In genomic region chr4:57428317-57428716, GRCm38 (mm10) we compare ENCODE assay signal across 24 mouse cellular contexts. TPM values are rescaled to one million over a fixed set of nuclear protein-coding genes. Genes with fewer than 3 reads are reported as not detected.
A peak's percentile ranks its signal among the peaks of the same experiment; 100 is the strongest.
DNase-seq lines count a peak whose midpoint lies in the region; ATAC-seq and TF ChIP-seq lines count a peak whose summit lies in the region.
"Had no signal": no experiment of that assay in that cellular context is flagged by ENCODE, and none has a peak within 500 bp of the region (broad histone marks: within the 10 kb centered on the region; RNA-seq: fewer than 3 reads in every experiment).

No protein-coding gene starts in this region.

- intact Hi-C loops in left cerebral cortex, adult 2 months (cut with DNase I), result no loop called here
- intact Hi-C loops in left cerebral cortex, postnatal 4 days (cut with DNase I), result no loop called here

- H3K27ac ChIP-seq in left cerebral cortex, adult 2 months, result peak overlapping the region; percentile 40; the same call in 1 of the 2 replicates
- no peak overlapping the region for H3K27ac ChIP-seq in liver, postnatal 0 days (ENCODE audit: low read depth)
- H3K27ac ChIP-seq: embryonic facial prominence, embryonic 10.5 days; forebrain, embryonic 13.5 days; heart, embryonic 15.5 days; hindbrain, embryonic 13.5 days; hindbrain, postnatal 0 days had no signal

- TF ChIP-seq CTCF in left cerebral cortex, adult 2 months (IDR thresholded peaks at IDR 0.05), result no peak
- no peak for TF ChIP-seq CTCF in liver, postnatal 0 days (IDR thresholded peaks at IDR 0.05; ENCODE audit: low read depth)

- no peak overlapping the region for H3K9ac ChIP-seq in liver, postnatal 0 days (replicated peaks)
- H3K9ac ChIP-seq: forebrain, embryonic 13.5 days; forebrain, postnatal 0 days; heart, embryonic 15.5 days; hindbrain, embryonic 13.5 days had no signal

- no peak for ATAC-seq in liver, postnatal 0 days
- ATAC-seq: CD4-positive, CD25-positive, alpha-beta regulatory T cell, adult 4 months; forebrain, embryonic 13.5 days; forebrain, postnatal 0 days; hindbrain, postnatal 0 days had no signal

- H3K4me1 ChIP-seq in liver, postnatal 0 days (ENCODE audit: insufficient read depth), result no peaks in the 10 kb centered on the region
- H3K4me1 ChIP-seq: heart, embryonic 15.5 days had no signal

- H3K4me3 ChIP-seq in left cerebral cortex, adult 2 months, result no peak overlapping the region
- H3K4me3 ChIP-seq in liver, postnatal 0 days (ENCODE audit: low read depth, low read length), result no peak overlapping the region
- H3K4me3 ChIP-seq: embryonic facial prominence, embryonic 10.5 days; forebrain, embryonic 13.5 days; heart, embryonic 15.5 days; hindbrain, embryonic 13.5 days had no signal

- no peaks in the 10 kb centered on the region for H3K36me3 ChIP-seq in liver, postnatal 0 days (replicated peaks; ENCODE audit: insufficient read depth, low read length)
- H3K36me3 ChIP-seq: embryonic facial prominence, embryonic 10.5 days; G1E; heart, embryonic 15.5 days; hindbrain, embryonic 13.5 days had no signal

- H3K27me3 ChIP-seq in liver, postnatal 0 days (ENCODE audit: insufficient read depth, low read length), result peaks cover 12% of the 10 kb centered on the region

- H3K9me3 ChIP-seq in liver, postnatal 0 days (ENCODE audit: low read length), result no peaks in the 10 kb centered on the region
- H3K9me3 ChIP-seq: embryonic facial prominence, embryonic 10.5 days; forebrain, embryonic 13.5 days; heart, embryonic 15.5 days; hindbrain, embryonic 13.5 days had no signal

- H3K4me2 ChIP-seq in liver, postnatal 0 days (ENCODE audit: low read depth, low read length), result no peak overlapping the region
- H3K4me2 ChIP-seq: forebrain, embryonic 13.5 days; heart, embryonic 11.5 days; heart, embryonic 15.5 days; hindbrain, embryonic 13.5 days had no signal

- TF ChIP-seq EP300 in liver, postnatal 0 days (IDR thresholded peaks at IDR 0.05; ENCODE audit: low read depth), result no peak

- DNase-seq in cerebellum, adult 11-12 months, result peak; percentile 16
- DNase-seq in cerebellum, adult 11 months, result no peak
- peak; percentile 71 for DNase-seq in layer of hippocampus, adult 11-12 months (ENCODE audit: low spot score)
- DNase-seq in layer of hippocampus, postnatal 14 days (ENCODE audit: low spot score in 2 of 2), result no peak
- no peak for DNase-seq in left cerebral cortex, adult 2 months (ENCODE audit: extremely low spot score in 1 of 2, low spot score in 2 of 2)
- DNase-seq in left cerebral cortex, postnatal 4 days, result no peak
- peak; percentile 29 to 37 for DNase-seq in layer of hippocampus, postnatal 36 days
- no peak for DNase-seq in liver, postnatal 0 days
- DNase-seq: adrenal gland, adult 8-10 months; B cell, adult 2 months; cerebellum, adult 8-10 months; cerebellum, postnatal 36 days; forebrain, postnatal 0 days; heart, adult 18-20 months; heart, postnatal 14 days had no signal

- WGBS in liver, postnatal 0 days (ENCODE audit: insufficient replicate concordance), result 62% methylated on average over 8 of the region's 8 CpGs

RNA-seq across cellular contexts. Expression of gene Palm2, which starts 5.7 kb away (rescaled TPM):
- total RNA-seq in layer of hippocampus, postnatal 14 days (2021), result 10 to 100 TPM; 48.6 to 57.0 TPM
- 10 to 100 TPM; 60.4 to 64.3 TPM for total RNA-seq in left cerebral cortex, adult 2 months (2021)
- total RNA-seq in left cerebral cortex, postnatal 4 days (2021), result 10 to 100 TPM; 74.0 to 80.4 TPM
- 10 to 100 TPM; 47.2 to 55.0 TPM for total RNA-seq in layer of hippocampus, postnatal 36 days (2021)
- 0.05 TPM in 1 of 2 replicates, not detected in the other for polyA plus RNA-seq in liver, postnatal 0 days (2015; fragmentation: Nextera tagmentation; extraction: Ambion mirVana)
- total RNA-seq: hematopoietic stem cell, adult 5-6 weeks had no signal
- polyA plus RNA-seq: CD4-positive, CD25-positive, alpha-beta regulatory T cell, adult 4 months; G1E had no signal

Comparison
In these comparisons a context has a peak if more than half of its experiments do, and no peak if none do; other contexts are left out.
1. DNase-seq: peak in cerebellum, adult 11-12 months (single experiment), layer of hippocampus, adult 11-12 months (single experiment) and layer of hippocampus, postnatal 36 days (2 of 2); none in cerebellum, adult 11 months (single experiment), layer of hippocampus, postnatal 14 days (0 of 2), left cerebral cortex, adult 2 months (0 of 2), left cerebral cortex, postnatal 4 days (single experiment) and liver, postnatal 0 days (single experiment).